Mouse (Mus musculus) adrenal gland, postnatal 14 days (tissue): ENCODE measurements at regions not wholly inside any gene's neighbourhood (a gene's known extent, or its start where the extent isn't known, plus 50 kb on each side); places are given as distances from the start of the nearest gene placed in this dataset.

Experiments used
- DNase-seq: peaks from one replicate; pipeline ENCODE4 v3.0.0; 2021; ENCODE audit warnings: mixed read lengths
- microRNA-seq, 2 experiments: library from miRNA; unstranded; fragments of <30 nt; microRNA quantifications; one replicate each; pipeline ENCODE4 v1.2.0; 2021

DNA sequence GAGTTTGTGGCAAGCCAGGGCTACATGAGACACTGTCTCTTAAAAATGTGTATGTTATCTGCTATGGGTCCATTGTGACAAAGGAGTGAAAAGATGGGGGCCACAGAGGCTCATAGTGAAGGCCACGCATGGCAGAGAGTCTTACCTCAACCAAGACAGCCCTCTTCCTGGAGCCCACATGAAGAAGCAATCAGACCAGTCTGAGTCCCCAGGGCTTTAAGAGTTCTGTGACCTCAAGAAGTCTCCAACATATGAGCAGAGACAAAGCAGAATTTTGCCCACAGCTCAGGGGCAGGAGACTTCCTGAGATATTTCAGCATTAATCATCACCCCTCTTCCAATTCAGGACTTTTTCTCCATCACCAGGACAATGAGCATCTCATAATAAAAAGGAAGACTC is 50.4 kb upstream of the Ankrd34c start:
- DNase-seq = no peak

Small RNA genes in the stretch of these regions (microRNA-seq; reads per million reads assigned to microRNA genes)
- 76.4 to 82.6 reads per million in 2 experiments for gene Mir184
